Mouse (Mus musculus): Measurements from ENCODE around the gene 1700057G04Rik. TPM values are rescaled to one million over a fixed set of nuclear protein-coding genes. Genes with fewer than 3 reads are reported as not detected.

Gene 1700057G04Rik
- polyA plus RNA-seq (2012; rRNA removed): not detected in 2 replicates

DNA sequence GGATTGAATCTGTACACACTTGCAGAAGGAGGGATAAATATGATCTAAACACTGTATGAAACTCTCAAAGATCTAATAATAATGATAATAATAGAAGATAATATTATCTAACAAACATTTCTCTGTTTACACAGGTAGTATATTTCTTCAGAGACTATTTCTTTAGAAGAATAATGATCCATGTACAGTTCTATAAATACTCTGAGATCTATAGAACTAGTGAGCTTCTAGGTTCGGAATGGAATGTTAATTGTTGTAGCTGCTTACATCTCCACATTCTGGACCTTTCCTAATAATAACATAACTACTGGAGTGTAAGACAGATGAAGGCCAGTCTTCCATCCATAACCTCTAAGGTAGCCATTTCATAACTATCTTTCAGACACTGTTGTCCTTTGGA, at the start of gene 1700057G04Rik:
Gene 1700057G04Rik (plus strand): TSS at position 301 of the 400 bp plus-strand sequence.

DNA sequence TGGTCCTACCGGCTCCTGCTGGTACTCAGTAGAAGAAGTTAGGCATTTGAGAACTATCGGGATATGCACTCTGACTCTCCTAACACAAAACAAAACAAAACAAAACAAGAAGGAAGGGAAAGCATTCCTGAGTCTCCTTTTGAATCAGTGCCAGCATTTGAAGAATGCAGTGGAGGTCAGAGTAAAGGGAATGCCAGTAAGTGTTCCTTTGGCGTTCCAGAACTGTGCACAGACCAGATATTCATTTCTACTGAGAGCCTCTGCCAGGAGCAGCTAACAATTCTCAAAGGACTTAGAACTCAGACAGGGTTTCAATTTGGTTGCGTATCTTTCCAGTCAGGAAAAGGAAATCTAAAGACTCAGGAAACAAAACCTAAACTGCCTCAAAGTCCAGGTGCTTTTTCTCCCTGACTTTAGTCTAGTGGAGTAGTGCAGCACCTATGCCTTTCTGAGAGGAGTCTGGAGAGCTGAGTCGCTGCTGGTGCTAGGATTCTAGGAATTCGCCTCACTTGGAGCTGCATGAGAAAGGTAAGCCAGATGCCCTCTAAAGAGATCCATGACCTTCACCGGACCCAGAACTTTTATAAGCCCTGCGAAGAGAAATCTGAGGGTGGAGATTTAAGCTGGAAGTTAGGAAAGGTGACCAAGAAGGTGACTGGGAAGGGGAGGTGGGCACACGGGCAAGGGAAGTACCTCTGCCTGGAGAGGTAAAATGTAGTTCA, 33.5 kb upstream of the 1700057G04Rik start, which contains the start of gene Plscr2:
Gene Plscr2 (plus strand): TSS at position 117 of the 722 bp plus-strand sequence.

Other genes starting within 250 kb of the 1700057G04Rik start
- 0.09 and 0.32 TPM in 2 replicates for gene Plscr5, start 116.4 kb upstream of the 1700057G04Rik start, polyA plus RNA-seq (2012; rRNA removed)
- 3.7 and 3.9 TPM in 2 replicates for gene Plscr1, start 59.6 kb upstream of the 1700057G04Rik start, polyA plus RNA-seq (2012; rRNA removed)
- gene Plscr2, start 33.8 kb upstream of the 1700057G04Rik start, polyA plus RNA-seq (2012; rRNA removed): 0.66 and 0.80 TPM in 2 replicates
- gene Plscr4, start 148.0 kb downstream of the 1700057G04Rik start, polyA plus RNA-seq (2012; rRNA removed): 1.7 and 2.1 TPM in 2 replicates
- 18.3 and 22.3 TPM in 2 replicates for gene Plod2, start 232.8 kb downstream of the 1700057G04Rik start, polyA plus RNA-seq (2012; rRNA removed)